Mouse (Mus musculus) liver (tissue): ENCODE results near the gene March2.
A peak's percentile ranks its signal among the peaks of the same experiment; 100 is the strongest.

Experiments
- DNase-seq: peaks from one replicate; pipeline ENCODE4 v3.0.0-alpha.2; 2020; ENCODE audit warnings: mixed read lengths

March2 gene

GRCm38 (mm10) chr17:33717246-33717645 is 1.2 kb downstream of the March2 start:
- DNase-seq = peak; percentile 20

GRCm38 (mm10) chr17:33714779-33715178 is 3.7 kb downstream of the March2 start:
- DNase-seq = peak; percentile 79

DNA sequence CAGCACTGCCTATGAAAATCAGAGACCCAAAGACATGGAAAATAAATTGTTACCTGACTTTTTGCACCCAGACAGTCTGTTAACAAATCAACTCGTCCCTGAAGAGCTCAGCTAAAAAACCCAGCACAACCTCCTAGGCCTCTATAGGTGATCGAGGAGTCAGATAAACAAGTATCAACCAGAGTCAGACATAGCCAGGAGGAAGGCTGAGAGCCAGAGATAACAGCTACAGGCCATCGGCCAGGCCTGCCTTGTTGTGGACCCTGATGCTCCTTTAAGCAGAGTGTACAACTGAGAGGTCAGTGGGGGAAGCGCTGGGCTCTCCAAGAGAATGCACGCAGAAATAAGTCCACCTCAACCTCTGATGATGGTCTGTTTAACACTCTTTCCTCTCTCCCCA is 5.2 kb downstream of the March2 start:
- peak; percentile 88 for DNase-seq

DNA sequence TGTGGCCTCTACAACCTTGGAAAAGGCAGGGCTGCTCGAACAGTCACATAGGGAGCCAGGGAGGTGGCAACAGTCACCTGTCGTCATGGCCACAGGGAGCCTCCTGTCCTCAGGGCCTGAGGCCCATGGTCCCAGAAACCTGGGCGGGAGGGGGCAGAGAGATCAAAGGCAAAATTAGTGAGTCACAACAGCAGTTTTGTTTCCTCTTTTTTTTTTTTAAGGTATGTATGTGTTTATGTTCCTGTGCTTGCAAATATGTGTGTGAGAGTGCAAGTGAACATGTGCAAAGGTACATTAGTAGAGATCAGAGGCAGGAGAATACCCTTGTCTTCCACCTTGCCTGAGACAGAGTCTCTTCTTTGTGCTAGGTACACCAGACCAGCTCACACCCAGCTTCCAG is 8.6 kb downstream of the March2 start:
- no peak for DNase-seq

DNA sequence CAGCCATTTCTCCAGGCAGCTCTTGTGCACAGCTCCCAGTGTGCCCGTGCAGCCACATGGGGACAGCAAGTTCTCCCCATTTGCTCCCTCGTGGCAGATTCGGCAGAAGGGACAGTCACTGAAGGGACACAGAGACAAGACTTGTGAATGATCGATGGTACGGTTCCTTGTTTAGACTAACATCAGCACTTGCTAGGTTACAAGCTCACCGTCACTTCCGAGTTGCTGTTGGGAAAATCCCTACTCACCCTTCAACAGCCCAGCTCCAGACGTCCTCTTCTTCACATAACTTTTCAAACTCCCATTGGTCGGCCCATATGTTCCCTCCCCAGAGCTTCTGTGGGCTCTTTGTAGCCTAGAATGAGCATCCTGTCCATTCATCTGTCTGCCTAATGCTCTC is 15.4 kb downstream of the March2 start:
- DNase-seq = no peak

DNA sequence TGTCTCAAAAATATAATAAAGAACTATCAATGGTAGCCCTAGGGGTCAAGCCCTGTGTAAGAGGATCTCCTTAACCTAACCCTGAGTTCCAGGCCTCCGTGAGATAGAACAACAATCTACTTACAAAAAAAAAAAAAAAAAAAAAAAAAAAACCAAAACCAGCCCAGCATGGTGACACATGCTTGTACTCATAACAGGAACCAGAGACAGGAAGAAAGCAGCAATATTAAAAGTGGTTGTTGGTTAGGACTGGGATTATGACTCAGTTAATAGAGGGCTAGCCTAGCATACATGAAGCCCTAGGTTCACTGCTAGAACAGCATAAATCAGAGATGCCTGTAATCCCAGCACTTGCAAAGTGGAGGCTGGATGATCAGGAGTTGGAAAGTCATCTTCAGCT is 16.3 kb downstream of the March2 start:
- no peak for DNase-seq

DNA sequence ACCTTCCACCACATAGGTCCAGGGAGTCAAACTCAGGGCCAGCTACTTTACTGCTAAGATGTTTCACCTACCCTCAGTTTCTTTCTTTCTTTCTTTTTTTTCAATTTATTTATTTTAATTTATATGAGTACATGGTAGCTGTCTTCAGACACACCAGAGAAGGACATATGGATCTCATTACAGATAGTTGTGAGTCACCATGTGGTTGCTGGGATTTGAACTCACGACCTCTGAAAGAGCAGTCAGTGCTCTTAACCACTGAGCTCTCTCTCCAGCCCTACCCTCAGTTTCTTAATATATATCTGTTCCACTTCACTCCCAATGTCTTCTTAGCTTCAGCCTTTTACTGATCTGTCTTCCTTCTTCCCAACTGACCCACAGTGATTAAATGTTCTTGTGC is 23.0 kb downstream of the March2 start:
- no peak for DNase-seq

GRCm38 (mm10) chr17:33686760-33687159 is 31.7 kb downstream of the March2 start, which contains the start of gene Hnrnpm:
Hnrnpm (minus strand) TSS chr17:33686860.
- no peak for DNase-seq

DNA sequence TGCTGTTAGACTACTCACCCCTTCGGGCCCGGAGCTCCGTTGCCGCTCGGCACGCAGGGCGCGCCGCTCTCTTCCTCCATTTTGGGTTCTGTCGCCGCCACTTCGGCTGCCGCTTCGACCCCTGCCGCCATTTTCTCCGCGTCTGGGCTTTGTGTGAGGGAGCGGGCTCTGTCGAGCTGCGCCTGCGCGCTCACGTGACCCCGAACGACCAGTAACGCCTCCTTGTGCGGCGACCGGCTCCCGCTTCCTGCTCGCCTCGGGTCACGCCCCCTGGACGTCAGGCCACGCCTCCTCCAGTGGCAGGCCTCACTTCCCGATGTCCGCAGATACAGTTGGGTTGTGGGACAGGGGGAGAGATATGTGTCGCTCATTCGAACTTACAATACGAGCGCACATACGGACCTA is 33.2 kb downstream of the March2 start:
- peak; percentile 99 for DNase-seq

DNA sequence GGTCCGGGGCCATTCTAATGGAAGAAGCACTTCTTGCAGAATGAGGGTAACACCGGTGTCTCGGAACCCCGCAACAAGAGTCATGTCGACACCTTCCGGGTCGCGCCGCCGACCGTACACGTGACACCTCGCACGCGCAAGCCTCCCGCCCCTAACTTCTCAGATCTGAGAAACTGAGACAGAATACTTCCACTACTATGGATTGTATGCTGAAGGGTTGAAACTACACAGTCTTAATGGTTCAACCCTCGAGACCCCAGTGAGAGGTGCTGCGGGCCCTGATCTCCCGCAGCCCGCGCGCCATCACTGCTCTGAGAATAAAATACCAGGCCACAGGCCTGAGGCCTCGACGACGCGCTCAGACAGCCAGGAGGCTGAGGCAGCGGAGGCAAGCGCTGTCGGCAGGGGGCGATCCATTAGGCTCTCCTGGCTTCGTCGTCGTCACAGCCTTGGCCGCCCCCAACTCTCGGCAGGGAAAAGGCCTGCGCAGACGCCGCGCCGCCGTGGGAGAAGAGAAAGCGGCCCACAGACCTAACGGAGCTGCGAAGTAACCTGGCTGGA is 33.7 kb downstream of the March2 start:
- DNase-seq = peak; percentile 78

DNA sequence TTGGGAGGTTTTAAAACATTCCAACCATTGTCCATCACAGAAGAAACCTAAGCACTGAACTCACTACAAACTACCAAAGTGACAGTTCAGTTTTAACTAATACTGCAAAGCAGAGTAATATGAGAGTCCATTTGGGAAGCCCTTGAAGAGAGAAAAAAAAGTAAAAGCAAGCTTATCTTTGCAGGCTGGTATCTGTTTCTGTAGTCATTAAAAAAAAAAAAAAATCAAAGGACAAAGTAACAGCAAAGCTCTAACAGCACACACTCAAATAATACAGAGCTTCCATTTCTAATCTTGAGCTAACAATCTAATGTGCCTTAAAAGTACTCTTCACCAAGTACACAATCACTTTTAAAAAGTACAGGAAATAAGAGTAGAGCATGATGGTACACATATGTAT is 36.7 kb downstream of the March2 start:
- no peak for DNase-seq

GRCm38 (mm10) chr17:33678771-33679170 is 39.7 kb downstream of the March2 start:
- no peak for DNase-seq

GRCm38 (mm10) chr17:33676086-33676485 is 42.4 kb downstream of the March2 start:
- no peak for DNase-seq

DNA sequence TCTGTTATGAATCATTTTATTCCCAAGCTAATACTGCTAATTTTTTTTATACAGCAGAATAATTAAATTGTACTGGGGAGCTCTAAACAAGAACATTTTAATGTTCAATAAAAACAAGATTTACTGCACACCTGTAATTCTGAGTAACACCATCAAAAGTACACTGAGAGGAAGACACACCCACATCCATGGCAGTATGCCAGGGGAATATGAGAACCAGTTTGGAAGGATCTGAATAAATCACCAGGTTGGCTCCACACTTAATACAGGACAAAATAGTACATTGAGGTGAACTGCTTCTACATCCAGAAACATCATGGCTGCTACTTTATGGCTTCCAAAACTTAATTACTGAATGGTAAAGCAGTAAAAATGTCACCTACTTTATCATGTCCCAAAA is 43.0 kb downstream of the March2 start:
- no peak for DNase-seq

GRCm38 (mm10) chr17:33673837-33674236 is 44.6 kb downstream of the March2 start:
- no peak for DNase-seq

DNA sequence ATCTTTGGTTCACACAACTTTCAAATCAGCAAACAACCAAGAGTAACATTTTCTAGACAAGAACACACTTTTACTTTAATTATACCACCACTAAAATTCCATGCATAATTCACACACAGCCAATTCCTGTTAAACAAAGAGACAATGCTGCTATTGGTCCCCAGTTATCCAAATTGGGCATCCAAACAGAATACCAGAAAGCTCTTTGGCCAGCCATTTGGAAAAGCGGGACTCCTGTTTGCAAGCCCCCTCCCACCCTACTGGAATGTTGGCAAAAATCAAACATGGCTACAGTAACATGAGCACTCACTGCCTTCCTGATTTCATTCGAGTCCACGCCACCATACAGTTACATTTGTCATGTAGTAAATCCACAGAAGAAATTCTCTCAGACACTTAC is 48.8 kb downstream of the March2 start:
- no peak for DNase-seq

GRCm38 (mm10) chr17:33666813-33667212 is 51.7 kb downstream of the March2 start:
- no peak for DNase-seq

DNA sequence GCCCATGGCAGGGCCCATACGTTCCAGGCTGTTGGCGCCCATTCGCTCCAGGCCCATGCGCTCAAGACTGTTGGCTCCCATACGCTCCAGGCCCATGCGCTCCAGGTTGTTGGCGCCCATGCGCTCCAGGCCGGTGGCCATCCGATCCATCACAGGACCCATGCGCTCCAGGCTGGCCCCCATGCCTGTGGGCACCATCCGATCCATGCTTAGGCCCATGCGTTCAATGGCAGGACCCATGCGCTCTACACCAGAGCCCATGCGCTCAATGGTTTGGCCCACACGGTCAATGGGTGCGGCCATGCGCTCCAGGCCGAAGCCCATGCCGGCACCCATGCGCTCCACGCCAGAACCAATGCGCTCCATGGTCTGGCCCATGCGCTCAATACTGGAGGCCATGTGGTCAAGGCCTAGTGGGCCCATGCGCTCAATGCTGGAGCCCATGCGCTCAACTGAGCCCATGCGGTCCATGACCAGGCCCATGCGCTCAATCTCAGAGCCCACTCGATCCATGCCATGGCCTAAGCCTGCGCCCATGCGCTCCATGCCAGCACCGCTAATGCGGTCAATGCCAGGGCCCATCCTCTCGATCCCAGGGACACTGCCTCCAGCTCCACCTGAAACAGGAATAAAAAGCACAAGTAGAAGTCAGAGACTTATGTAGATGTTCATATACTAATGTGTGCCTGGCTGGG is 68.5 kb downstream of the March2 start:
- DNase-seq = no peak

DNA sequence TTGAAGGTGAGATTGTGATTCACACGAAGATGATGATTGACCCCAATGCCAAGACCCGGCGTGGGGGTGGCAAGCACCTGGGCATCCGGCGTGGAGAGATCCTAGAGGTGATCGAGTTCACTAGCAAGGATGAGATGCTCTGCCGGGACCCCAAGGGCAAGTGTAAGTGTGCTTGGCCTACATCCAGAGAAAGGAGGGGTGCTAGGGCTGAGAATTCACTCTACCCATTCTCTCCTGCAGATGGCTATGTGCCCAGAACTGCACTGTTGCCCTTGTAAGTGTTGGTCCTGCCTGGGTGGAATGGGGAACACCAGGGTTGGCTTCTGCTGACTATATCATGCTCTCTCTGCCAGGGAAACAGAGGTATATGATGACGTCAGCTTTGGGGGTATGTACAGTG is 73.4 kb downstream of the March2 start:
- DNase-seq = no peak

DNA sequence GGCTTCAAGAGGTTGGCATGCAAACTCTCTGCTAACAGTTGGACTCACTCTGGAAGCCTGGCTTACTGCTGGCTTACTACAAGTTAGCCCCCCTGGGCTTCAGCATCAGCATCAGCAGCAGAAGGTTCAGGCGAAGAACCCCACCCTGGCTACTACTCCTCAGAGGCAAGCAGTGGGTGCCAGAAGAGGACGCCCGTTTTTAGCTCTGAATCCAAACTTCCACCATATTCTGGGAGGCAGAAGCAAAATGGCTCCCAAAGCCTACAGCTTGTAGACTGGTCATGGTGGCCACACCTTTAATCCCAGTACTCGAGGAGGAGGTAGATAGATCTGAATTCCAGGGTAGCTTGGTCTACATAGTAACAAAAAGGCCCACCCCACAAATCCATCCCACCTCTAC is 74.4 kb downstream of the March2 start:
- DNase-seq = no peak

- DNase-seq = peak; percentile 43
Observed at GRCm38 (mm10) chr17:33639743-33640142, 78.7 kb downstream of the March2 start.

- peak; percentile 24 for DNase-seq
Observed at GRCm38 (mm10) chr17:33637516-33638276, 80.8 kb downstream of the March2 start, which contains the start of gene Pram1. Pram1 (plus strand) TSS chr17:33638056.

DNA sequence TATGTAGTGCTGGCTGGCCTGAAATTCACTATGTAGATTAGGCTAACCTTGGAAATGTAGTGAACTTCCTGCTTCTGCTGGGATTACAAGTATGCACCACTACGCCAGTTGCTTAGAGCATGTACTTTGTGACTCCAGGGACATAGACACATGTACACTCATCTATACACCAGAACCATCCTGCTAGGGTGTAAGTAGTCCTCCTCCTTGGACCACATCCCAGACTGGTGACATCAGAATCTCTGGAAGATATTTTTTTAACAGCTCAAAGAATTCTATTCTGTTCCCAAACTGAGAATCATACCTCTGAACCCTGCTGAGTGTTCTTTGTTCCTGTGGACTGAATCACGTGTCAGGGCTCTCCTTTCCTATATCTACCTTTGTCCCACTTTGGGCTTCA is 81.4 kb downstream of the March2 start:
- DNase-seq = no peak
